Mouse (Mus musculus) hindbrain, embryonic 11.5 days (tissue): ENCODE data around the gene Neurod2. TPM values are rescaled to one million over a fixed set of nuclear protein-coding genes. Genes with fewer than 3 reads are reported as not detected.
A peak's percentile ranks its signal among the peaks of the same experiment; 100 is the strongest.

ENCODE experiments used
- ATAC-seq: fragments of 200-750 bp; cut with Nextera tagmentation; 2 replicates; pipeline ENCODE4 v1.8.0; 2017; ENCODE audit warnings: mild to moderate bottlenecking, moderate TSS enrichment, moderate library complexity; ENCODE audit not compliant: low FRiP score
- DNase-seq: peaks from one replicate; pipeline ENCODE4 v3.0.0-alpha.2; 2015; ENCODE audit warnings: low spot score
- H3K27ac ChIP-seq: fragments of 300-500 bp; sonication (generic); 2 replicates; pipeline ENCODE4 v1.5.1; 2014; ENCODE audit warnings: mild to moderate bottlenecking, low read depth, low read length
- H3K27me3 ChIP-seq: fragments of 300-500 bp; sonication (generic); 2 replicates; pipeline ENCODE4 v1.6.1; 2014; ENCODE audit warnings: mild to moderate bottlenecking, low read length, moderate library complexity, mixed read lengths; ENCODE audit not compliant: control insufficient read depth, insufficient read depth
- H3K36me3 ChIP-seq: fragments of 300-500 bp; sonication (generic); 2 replicates; pipeline ENCODE4 v1.6.1; 2014; ENCODE audit warnings: mild to moderate bottlenecking, low read length, moderate library complexity, mixed read lengths; ENCODE audit not compliant: control insufficient read depth, insufficient read depth
- H3K4me1 ChIP-seq: fragments of 300-500 bp; sonication (generic); replicated peaks from 2 replicates; pipeline ENCODE4 v1.6.1; 2014; ENCODE audit warnings: low read length, mixed read lengths; ENCODE audit not compliant: control insufficient read depth, insufficient read depth
- H3K4me2 ChIP-seq: fragments of 300-500 bp; sonication (generic); replicated peaks from 2 replicates; pipeline ENCODE4 v1.6.1; 2014; ENCODE audit warnings: mild to moderate bottlenecking, low read depth, low read length
- H3K4me3 ChIP-seq: fragments of 300-500 bp; sonication (generic); 2 replicates; pipeline ENCODE4 v1.5.1; 2014; ENCODE audit warnings: low read depth, low read length
- H3K9ac ChIP-seq: fragments of 300-500 bp; sonication (generic); 2 replicates; pipeline ENCODE4 v1.6.1; 2014; ENCODE audit warnings: low read depth, low read length
- H3K9me3 ChIP-seq: fragments of 300-500 bp; sonication (generic); 2 replicates; pipeline ENCODE4 v1.6.1; 2016; ENCODE audit warnings: low read length; ENCODE audit not compliant: control insufficient read depth
- WGBS: fragments of 180-500 bp; shearing (Covaris S2); extraction: QIAGEN DNeasy Blood & Tissue Kit; methylation state at CpG from one replicate; pipeline ENCODE4 v1.1.7; 2014; 5-methylcytosine and 5-hydroxymethylcytosine counted together
- polyA plus RNA-seq: library from polyadenylated mRNA; unstranded; fragments of >200 nt; fragmentation: Nextera tagmentation; extraction: Ambion mirVana; gene quantifications from 2 replicates; pipeline ENCODE4 v1.2.1, GENCODE M21; 2014

The Neurod2 gene
- polyA plus RNA-seq, 1 experiment from 2014 or later: 0.36 TPM

- no peak overlapping the region for H3K9ac ChIP-seq
- peaks cover 6% of the 10 kb centered on the region; the same call in 1 of the 2 replicates for H3K4me1 ChIP-seq
- no peak for DNase-seq
- no peak overlapping the region for H3K4me3 ChIP-seq
- H3K9me3 ChIP-seq: no peaks in the 10 kb centered on the region
- H3K36me3 ChIP-seq: no peaks in the 10 kb centered on the region
- no peak for ATAC-seq
- no peak overlapping the region for H3K4me2 ChIP-seq
- 3% methylated on average over 14 of the region's 14 CpGs for WGBS
- H3K27ac ChIP-seq: no peak overlapping the region
- peaks cover 98% of the 10 kb centered on the region for H3K27me3 ChIP-seq
These were observed 4.1 kb downstream of the Neurod2 start for GRCm38 (mm10) chr11:98325191-98325820.

- H3K4me1 ChIP-seq: peaks cover 6% of the 10 kb centered on the region; the same call in 1 of the 2 replicates
- no peaks in the 10 kb centered on the region for H3K9me3 ChIP-seq
- no peak overlapping the region for H3K9ac ChIP-seq
- ATAC-seq: no peak
- peaks cover 97% of the 10 kb centered on the region for H3K27me3 ChIP-seq
- no peaks in the 10 kb centered on the region for H3K36me3 ChIP-seq
- WGBS: under 1% methylated on average over 9 of the region's 9 CpGs
- H3K4me3 ChIP-seq: no peak overlapping the region
- H3K27ac ChIP-seq: no peak overlapping the region
- peak; percentile 62 for DNase-seq
- no peak overlapping the region for H3K4me2 ChIP-seq
These were observed 5.5 kb downstream of the Neurod2 start for GRCm38 (mm10) chr11:98323933-98324332.

- Histone ChIP-seq H3K4me2 (no peak overlapping the region), H3K4me3 (no peak overlapping the region), H3K4me1 (peaks cover 4% of the 10 kb centered on the region; the same call in 1 of the 2 replicates), H3K36me3 (no peaks in the 10 kb centered on the region), H3K27me3 (peaks cover 97% of the 10 kb centered on the region), H3K9me3 (no peaks in the 10 kb centered on the region), H3K9ac (no peak overlapping the region), H3K27ac (no peak overlapping the region)
- 1% methylated on average over 10 of the region's 10 CpGs for WGBS
- no peak for DNase-seq
- ATAC-seq: no peak
These were observed 6.1 kb downstream of the Neurod2 start for GRCm38 (mm10) chr11:98323136-98323866.

DNA sequence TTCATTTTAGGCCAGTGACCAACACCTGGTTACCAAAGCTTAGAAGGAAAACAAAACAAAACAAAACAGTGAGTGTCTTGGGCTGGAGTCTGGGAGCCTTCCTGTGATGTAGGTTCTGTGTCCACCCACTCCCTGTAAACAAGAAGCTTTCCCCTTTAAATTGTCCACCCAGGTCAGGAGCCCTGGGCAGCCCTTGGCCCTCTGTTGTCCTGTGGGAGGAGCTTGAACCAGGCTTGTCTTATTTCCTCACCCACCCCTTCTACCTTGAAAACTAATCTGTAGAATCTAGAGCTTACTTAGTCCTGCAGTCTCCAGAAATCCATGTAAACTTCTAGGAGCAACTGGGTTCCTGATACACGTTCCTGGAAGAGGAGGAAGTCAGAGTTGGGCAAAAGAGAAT, 7.3 kb downstream of the Neurod2 start:
- Histone ChIP-seq H3K36me3 (no peaks in the 10 kb centered on the region), H3K9me3 (no peaks in the 10 kb centered on the region), H3K4me3 (no peak overlapping the region), H3K27ac (no peak overlapping the region), H3K4me2 (no peak overlapping the region), H3K27me3 (peaks cover 96% of the 10 kb centered on the region), H3K4me1 (no peaks in the 10 kb centered on the region), H3K9ac (no peak overlapping the region)
- WGBS: 6% methylated on average over 1 of the region's 1 CpGs
- DNase-seq (no peak), ATAC-seq (no peak)

GRCm38 (mm10) chr11:98321677-98322003, 7.8 kb downstream of the Neurod2 start:
- Histone ChIP-seq H3K9me3 (no peaks in the 10 kb centered on the region), H3K9ac (no peak overlapping the region), H3K27ac (no peak overlapping the region), H3K4me1 (no peaks in the 10 kb centered on the region), H3K4me2 (no peak overlapping the region), H3K36me3 (no peaks in the 10 kb centered on the region), H3K4me3 (no peak overlapping the region), H3K27me3 (peaks cover 96% of the 10 kb centered on the region)
- no peak for DNase-seq
- ATAC-seq: no peak
- WGBS: 2% methylated on average over 5 of the region's 5 CpGs

- no peak for DNase-seq
- Histone ChIP-seq H3K9me3 (no peaks in the 10 kb centered on the region), H3K36me3 (no peaks in the 10 kb centered on the region), H3K27ac (no peak overlapping the region), H3K9ac (no peak overlapping the region), H3K27me3 (peaks cover 98% of the 10 kb centered on the region), H3K4me1 (no peaks in the 10 kb centered on the region), H3K4me3 (no peak overlapping the region), H3K4me2 (no peak overlapping the region)
- WGBS: 2% methylated on average over 30 of the region's 30 CpGs
- ATAC-seq: no peak
These were observed 8.4 kb downstream of the Neurod2 start for GRCm38 (mm10) chr11:98320806-98321676.

DNA sequence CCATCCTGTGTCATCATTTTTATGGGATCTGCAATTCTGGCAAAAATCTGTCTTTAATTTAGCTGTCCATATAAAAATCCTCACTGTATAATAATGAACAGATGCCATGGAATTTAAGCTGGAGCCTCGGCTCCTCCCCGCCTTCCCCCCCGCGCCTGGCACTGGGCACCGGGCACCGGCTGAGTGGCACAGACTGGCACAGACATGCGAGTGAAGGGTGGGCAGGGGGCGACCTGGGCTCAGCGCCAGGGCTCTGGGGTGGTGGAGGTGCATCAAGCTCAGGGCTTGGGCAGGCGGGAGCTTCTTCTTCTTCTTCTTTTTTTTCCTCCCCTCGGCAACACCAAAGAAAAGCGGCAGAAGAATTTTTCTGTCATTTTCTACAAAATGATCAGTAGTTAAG, 9.1 kb downstream of the Neurod2 start:
- H3K4me2 ChIP-seq: no peak overlapping the region
- ATAC-seq: no peak
- H3K27ac ChIP-seq: no peak overlapping the region
- no peak overlapping the region for H3K4me3 ChIP-seq
- H3K36me3 ChIP-seq: no peaks in the 10 kb centered on the region
- WGBS: 2% methylated on average over 12 of the region's 12 CpGs
- DNase-seq: no peak
- no peak overlapping the region for H3K9ac ChIP-seq
- H3K27me3 ChIP-seq: peaks cover 96% of the 10 kb centered on the region
- no peaks in the 10 kb centered on the region for H3K9me3 ChIP-seq
- H3K4me1 ChIP-seq: no peaks in the 10 kb centered on the region

DNA sequence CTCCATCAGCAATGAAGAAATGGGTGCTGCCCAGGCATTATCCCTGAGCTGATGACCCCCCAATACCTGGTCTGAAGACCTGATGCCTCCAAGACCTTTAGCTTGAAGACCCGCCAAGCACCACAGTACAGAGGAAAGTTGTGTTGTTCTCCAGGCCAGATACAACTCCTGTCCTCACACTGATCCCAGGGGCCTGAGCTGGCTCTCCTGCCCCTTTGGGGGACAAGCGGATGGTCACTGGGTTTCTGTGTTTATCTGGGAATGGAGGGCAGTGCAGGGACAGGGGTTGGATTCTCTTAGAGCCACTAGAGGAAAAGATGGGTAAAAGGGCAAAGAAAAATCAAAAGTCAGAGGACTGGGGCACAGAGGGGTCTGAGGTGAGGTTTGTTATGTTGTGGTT, 9.5 kb downstream of the Neurod2 start:
- no peaks in the 10 kb centered on the region for H3K36me3 ChIP-seq
- H3K27ac ChIP-seq: no peak overlapping the region
- no peaks in the 10 kb centered on the region for H3K9me3 ChIP-seq
- no peak overlapping the region for H3K4me3 ChIP-seq
- H3K27me3 ChIP-seq: peaks cover 96% of the 10 kb centered on the region
- WGBS: 4% methylated on average over 2 of the region's 2 CpGs
- ATAC-seq (no peak), DNase-seq (no peak)
- no peaks in the 10 kb centered on the region for H3K4me1 ChIP-seq
- no peak overlapping the region for H3K4me2 ChIP-seq
- H3K9ac ChIP-seq: no peak overlapping the region
